Mouse (Mus musculus): ENCODE measurements at regions not wholly inside any gene's neighbourhood (a gene's known extent, or its start where the extent isn't known, plus 50 kb on each side); places are given as distances from the start of the nearest gene placed in this dataset.
A peak's percentile ranks its signal among the peaks of the same experiment; 100 is the strongest.
"Not testable (repeated sequence)": the region's sequence is repeated elsewhere in the genome, so short reads cannot be mapped to it uniquely, and the experiment has no call there.

- DNase-seq (ENCODE audit: inconsistent age in 2 of 2, low spot score in 1 of 2) = no peak
Measured at GRCm38 (mm10) chr19:32969213-32969776, 212.0 kb downstream of the Pten start.

GRCm38 (mm10) chr19:32972116-32972515 lies 214.8 kb downstream of the Pten start:
- DNase-seq (ENCODE audit: inconsistent age in 2 of 2, low spot score in 1 of 2) = no peak

- DNase-seq (ENCODE audit: inconsistent age in 2 of 2, low spot score in 1 of 2) = no peak
Measured at GRCm38 (mm10) chr19:32973130-32973529, 215.8 kb downstream of the Pten start.

DNA sequence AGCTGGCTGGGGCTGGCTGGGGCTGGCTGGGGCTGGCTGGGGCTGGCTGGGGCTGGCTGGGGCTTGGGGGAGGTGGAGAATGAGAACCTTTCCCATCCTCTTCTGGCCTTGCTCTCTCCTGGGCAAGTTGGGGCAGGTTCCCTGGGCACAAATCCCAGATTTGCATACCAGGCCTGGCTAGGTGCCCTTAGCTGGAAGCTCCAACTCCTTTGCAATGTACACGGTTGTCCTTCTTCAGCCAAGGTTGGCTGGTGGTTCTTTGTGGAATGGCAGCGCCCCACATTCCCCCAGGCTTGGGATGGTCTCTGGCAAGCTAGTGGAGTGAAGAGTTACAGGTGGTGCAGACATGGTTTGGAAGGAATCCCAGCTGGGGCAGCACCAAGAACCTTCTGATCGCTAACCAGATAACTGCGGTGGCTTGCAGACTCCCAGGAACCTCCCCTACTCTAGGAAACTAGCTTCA lies 217.5 kb downstream of the Pten start:
- DNase-seq (ENCODE audit: inconsistent age in 2 of 2, low spot score in 1 of 2) = peak in 1 of 2 experiments; percentile 58

DNA sequence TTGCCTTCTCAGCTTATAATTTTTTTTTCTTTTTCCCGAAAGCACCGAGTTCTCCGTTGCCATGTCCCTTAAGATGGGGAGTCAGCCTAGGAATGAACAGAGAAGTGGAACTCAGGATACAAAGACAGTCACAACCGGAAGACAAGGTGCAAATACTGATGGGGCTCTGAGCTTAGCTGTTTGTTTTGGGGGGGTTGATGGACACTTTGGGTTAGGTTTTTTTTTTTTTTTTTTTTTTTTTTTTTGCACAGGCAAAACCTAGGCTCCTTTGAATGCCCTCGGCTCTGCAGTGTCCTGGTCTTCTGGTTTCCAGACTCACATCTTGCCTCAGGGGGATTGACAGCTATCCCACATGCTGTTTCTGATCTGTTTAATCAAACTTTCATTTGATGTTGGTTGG lies 218.0 kb downstream of the Pten start:
- no peak for DNase-seq (ENCODE audit: inconsistent age in 2 of 2, low spot score in 1 of 2)

- DNase-seq (ENCODE audit: inconsistent age in 2 of 2, low spot score in 1 of 2) = no peak
Measured at GRCm38 (mm10) chr19:32976507-32976906, 219.2 kb downstream of the Pten start.

- no peak for DNase-seq (ENCODE audit: inconsistent age in 2 of 2, low spot score in 1 of 2)
Measured at GRCm38 (mm10) chr19:32978037-32978745, 220.9 kb downstream of the Pten start.

- peak in 1 of 2 experiments; percentile 33 for DNase-seq (ENCODE audit: inconsistent age in 2 of 2, low spot score in 1 of 2)
Measured at GRCm38 (mm10) chr19:32980142-32980541, 222.8 kb downstream of the Pten start.

DNA sequence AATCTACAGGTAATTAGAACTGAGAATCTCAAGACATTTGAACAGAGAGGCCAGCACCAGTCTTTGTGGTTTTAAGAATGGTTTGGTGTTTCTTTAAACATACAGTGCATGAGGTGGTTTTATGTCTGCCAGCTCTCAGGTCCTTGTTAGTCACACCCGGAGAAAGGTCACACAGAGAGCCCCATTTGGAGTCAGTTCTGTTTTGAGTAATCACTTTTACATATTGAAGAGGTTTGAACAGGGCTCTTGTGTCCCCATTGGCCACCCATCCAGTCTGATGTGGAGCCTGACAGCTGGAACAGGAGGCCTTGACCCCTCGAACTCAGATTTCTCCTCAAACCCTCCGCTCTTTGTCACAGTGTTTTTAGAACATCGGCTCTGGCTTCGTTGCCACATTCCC lies 231.4 kb downstream of the Pten start:
- peak in 1 of 2 experiments; percentile 52 for DNase-seq (ENCODE audit: inconsistent age in 2 of 2, low spot score in 1 of 2)

- no peak for DNase-seq (ENCODE audit: inconsistent age in 2 of 2, low spot score in 1 of 2)
Measured at GRCm38 (mm10) chr19:32989346-32989745, 232.0 kb downstream of the Pten start.

GRCm38 (mm10) chr19:32990576-32990975 lies 233.3 kb downstream of the Pten start:
- DNase-seq (ENCODE audit: inconsistent age in 2 of 2, low spot score in 1 of 2) = no peak

DNA sequence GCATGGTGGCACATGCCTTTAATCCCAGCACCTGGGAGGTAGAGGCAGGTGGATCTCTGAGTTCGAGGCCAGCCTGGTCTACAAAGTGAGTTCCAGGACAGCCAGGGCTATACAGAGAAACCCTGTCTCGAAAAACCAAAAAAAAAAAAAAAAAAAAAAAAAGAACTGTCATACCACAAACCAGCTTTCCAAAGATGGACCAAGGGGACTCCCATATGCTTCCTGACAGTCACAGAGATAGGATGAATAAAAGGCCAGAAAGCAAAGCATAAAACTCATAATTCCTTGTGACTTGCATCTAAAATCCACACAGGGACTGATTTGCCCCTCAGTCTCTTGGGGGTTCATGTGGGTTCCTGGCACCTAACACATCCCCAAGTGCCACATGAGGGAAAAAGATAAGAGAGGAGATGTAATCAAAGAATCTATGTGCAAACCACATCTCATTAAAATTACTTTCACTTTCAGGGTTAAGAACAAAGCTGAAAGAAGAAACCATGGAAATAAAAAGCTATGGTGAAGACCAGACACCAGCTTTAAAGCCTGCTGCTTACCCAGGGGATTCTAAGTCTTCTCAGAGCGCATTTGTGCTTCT lies 241.4 kb downstream of the Pten start:
- no peak for DNase-seq (ENCODE audit: inconsistent age in 2 of 2, low spot score in 1 of 2)

DNA sequence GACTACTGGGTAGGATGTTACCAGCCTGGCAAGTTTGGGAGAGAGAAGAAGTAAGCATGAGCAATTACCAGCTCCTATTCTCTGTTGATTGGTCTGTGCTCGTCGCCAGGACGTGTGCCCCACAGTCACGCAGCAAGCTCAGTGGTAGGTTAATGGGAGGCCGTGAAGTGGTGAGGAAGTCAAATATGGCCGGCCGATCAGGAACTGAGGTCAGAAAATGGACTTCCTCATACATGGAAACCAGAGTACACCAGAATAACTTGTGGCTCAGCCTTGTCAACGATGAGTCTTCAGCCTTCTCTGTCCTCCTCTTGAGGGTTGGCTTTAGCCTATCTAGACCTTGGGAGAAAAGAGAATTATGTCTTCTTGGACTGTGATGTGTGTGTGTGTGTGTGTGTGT lies 250.3 kb downstream of the Pten start:
- no peak for DNase-seq (ENCODE audit: inconsistent age in 2 of 2, low spot score in 1 of 2)

GRCm38 (mm10) chr19:33008076-33008475 lies 250.8 kb downstream of the Pten start:
- DNase-seq (ENCODE audit: inconsistent age in 2 of 2, low spot score in 1 of 2) = no peak

DNA sequence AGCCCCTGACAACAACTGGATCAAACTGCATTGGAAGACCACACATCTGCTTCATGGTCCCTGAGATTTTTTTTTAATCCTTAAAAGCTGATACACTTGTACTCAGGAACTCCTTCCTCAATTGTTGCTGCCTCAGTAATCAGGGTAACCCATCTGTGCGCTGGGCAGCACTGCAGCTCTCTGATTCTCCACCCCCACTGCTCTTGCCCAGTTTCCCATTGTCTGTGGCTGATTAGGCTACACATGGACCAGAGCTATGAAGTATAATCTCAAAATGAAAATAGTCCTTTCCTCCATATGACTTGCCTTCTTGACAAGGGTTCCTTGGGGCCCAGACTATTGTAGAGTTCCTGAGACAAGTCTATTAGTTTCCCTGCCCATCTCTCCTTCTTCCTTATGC lies 251.5 kb downstream of the Pten start:
- DNase-seq (ENCODE audit: inconsistent age in 2 of 2, low spot score in 1 of 2) = no peak

DNA sequence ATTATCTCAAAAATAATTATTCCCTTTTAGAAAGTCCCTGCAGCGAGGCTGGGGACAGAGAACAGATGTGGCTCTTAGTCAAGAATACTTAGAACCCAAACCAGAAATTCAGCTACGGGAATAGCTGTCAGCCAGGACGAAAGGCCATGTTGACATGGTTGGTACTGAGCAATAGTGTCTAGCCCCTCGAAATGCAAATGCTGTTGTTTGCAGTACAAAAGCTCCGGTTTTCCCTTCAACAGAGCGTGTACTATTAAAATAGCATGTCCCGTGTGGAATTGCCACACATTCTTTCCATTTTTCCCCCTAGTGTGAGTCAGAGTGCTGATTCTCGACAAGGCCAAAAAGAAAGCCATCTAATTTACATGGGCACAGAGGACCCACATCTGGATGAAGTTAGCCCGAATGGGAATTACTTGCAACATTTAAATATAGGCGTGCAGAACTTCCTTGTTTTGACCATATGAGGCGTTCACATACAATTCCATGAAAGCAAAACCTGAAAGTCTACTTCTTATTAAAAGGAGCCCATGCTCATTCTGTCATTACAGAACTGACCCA lies 253.7 kb downstream of the Pten start:
- no peak for DNase-seq (ENCODE audit: inconsistent age in 2 of 2, low spot score in 1 of 2)

DNA sequence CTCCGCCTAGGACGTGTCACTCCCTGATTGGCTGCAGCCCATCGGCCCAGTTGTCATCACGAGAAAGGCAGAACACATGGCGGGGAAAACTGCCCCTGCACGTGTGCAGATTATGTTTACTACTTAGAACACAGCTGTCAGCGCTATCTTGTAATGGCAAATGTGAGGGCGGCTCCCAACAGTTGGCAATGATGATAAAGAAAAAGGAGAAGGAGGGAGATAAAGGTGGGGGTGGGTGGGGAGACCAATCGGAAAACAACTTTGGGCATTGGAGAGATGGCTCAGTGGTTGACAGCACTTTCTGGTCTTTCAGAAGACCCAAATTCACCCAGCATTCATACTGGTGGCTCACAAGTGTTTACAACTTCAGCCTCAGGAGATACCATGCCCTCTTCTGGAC lies 257.6 kb downstream of the Pten start:
- not testable (repeated sequence) for DNase-seq (ENCODE audit: inconsistent age in 2 of 2, low spot score in 1 of 2)

DNA sequence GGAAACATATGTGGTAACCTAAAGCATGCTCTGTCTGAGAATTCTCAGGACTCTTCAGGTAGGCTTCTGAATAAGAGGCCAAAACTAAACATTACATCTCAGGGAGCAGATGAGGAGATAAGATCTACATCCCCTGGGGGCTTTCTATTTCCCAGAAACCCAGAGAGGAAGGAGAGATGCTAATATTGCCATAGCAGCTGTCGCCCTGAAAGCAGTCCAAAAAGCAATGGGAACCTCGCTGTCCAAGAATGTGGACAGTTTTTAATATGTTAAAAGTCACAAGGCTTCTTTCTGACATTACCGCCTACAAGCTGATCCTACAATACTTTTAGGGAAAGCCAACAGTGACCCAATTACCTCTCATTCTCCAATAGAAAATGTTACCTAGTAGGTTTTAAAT lies 263.9 kb downstream of the Pten start:
- DNase-seq (ENCODE audit: inconsistent age in 2 of 2, low spot score in 1 of 2) = no peak

DNA sequence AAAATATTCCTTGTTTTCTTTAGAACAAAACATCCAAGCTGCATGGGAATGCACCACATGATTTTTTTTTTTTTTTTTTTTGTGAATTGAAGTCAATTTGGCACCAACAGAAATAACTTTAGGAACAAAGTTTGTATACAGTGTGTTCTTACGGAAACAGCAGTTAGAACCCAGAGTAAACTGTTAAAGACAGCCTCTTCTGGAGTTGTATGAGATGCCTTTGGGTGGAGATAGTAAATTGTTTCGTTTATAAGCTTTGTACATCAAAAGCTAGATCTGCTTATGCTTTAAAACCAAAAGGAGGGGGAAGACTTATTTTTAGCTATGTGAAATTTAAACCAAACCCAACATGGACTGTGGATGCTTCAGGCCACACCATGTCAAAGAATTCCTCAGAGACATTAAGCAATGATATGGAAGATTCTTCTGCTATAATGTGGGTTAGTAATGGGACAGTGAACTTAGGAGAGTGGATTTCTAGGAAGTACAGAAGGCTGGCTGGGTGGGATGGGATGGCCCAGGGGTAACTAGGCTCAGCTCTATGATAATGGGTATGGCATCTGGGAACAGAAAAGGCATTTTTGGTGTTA lies 265.6 kb downstream of the Pten start:
- DNase-seq (ENCODE audit: inconsistent age in 2 of 2, low spot score in 1 of 2) = no peak

DNA sequence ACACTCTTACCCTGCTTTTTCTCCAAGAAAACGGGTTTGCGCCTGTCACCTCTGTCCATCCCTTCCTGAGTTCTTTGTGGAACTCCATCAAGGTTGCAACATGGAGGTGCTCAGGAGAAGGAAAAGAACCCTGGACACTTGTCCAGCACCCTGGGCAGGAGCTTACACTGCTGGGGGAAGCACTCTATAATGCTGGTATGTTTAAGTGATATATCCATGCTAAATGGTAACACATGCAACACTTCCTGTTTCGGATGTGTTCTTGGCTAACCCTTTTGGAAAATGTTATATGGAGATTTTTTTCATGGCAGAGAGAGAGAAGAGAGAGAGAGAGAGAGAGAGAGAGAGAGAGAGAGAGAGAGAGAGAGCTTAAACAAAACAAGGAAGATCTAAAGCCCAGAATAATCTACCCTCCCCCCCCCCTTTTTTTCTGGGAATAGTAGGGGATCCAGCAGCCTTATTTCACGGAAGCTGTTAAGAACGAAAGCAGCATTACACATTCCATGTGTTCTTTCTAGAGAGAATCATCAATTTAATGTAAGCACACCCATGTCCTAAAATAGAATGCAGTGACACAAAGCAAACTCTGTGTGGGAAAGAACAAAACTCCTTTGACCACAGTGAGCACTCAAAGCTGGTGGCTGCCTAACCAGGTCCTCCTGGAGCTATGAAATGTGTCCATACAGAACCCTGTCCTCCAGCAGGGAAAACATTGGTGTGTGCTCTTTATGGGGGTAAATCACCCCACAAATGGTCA lies 272.6 kb downstream of the Pten start:
- DNase-seq (ENCODE audit: inconsistent age in 2 of 2, low spot score in 1 of 2) = no peak

DNA sequence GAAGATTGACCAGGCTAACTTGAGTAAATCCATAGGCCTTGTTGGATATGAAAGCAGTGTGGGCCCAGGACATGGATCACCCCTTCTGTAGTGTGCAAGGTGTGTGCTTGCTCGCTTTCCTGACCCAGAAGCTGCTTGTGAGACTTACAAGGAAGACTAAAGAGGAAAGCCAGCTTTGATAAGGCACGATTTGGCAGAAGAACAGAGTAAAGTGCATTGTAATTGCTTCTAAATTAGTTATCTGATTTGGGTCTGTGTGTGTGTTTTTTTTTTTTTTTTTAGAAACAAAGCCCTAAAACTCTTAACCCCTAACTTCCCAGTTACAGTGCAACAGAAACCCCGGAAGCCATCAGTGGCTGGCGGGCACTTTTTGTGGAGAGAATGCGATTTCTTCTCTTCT lies 283.2 kb downstream of the Pten start:
- no peak for DNase-seq (ENCODE audit: inconsistent age in 2 of 2, low spot score in 1 of 2)

All from adrenal gland, adult (tissue).